Mouse (Mus musculus) activated CD4-positive, CD25-positive, alpha-beta regulatory T cell, adult 4 months (primary cell): Measurements from ENCODE around the gene Trmt1. TPM values are rescaled to one million over a fixed set of nuclear protein-coding genes. Genes with fewer than 3 reads are reported as not detected.
A peak's percentile ranks its signal among the peaks of the same experiment; 100 is the strongest.

Experiments used
- ATAC-seq: one replicate; pipeline ENCODE4 v1.8.0; 2017
- polyA plus RNA-seq, 2 experiments: library from polyadenylated mRNA; unstranded; fragments of 100-300 nt; shearing (Covaris generic); gene quantifications; one replicate each; pipeline ENCODE4 v1.2.1; 2017

The Trmt1 gene
- polyA plus RNA-seq, 2 experiments from 2014 or later: 32.6 to 49.8 TPM

GRCm38 (mm10) chr8:84693332-84693731 is 7.2 kb downstream of the Trmt1 start:
- ATAC-seq: no peak

DNA sequence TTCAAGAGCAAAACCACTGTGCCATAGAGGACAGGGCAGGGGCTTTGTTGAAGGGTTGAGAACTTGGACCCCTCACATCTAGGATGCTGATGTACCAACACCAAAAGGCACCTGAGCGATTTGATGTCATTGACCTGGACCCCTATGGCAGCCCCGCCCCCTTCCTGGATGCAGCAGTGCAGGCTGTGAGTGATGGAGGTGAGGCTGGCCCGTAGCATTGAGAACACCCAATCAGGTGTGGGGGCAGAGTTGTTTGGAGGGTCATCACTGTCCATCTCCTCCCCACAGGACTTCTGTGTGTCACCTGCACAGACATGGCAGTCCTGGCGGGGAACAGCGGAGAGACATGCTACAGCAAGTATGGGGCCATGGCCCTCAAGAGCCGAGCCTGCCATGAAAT is 9.0 kb downstream of the Trmt1 start:
- no peak for ATAC-seq

- peak; percentile 50 for ATAC-seq
Observed at GRCm38 (mm10) chr8:84697166-84698130, 11.3 kb downstream of the Trmt1 start.

GRCm38 (mm10) chr8:84698288-84698687 is 12.2 kb downstream of the Trmt1 start:
- ATAC-seq: no peak

- ATAC-seq: no peak
Observed at GRCm38 (mm10) chr8:84698929-84699401, 12.9 kb downstream of the Trmt1 start.

DNA sequence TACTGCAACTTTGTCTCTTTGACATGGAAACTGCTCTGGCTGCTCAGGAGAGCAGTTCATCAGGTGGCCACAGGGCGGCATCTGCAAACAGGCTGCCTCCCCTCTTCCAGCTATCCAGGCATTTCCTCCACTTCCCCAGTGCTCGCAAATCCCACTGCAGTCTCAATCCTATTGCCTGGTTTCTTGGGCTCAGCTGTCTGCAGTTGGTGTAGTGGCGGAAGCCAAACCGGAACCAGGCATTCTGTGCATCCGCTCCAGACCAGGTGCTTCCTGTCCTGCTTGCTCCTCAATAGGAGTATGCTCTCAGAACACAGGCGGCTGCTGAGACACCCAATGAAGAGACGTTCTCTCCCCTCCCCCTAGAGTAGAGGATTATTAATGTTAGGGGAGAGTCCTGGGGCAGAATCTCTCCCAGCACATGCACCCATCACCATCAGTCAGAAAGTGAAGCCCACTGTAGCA is 13.8 kb downstream of the Trmt1 start:
- ATAC-seq: peak; percentile 25

DNA sequence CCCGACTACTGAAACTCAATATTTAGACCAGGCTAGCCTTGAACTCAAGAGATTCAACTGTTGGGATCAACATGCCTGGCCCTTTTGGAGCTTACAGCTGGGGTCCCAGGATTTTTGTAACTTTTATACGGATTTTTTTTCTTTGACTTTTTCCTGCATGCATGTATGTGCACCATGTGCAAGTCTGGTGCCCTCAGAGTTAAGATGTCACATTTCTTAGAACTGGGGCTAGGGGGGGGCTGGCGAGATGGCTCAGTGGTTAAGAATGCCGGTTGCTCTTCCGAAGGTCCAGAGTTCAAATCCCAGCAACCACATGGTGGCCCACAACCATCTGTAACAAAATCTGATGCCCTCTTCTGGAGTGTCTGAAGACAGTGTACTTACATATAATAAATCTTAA is 14.4 kb downstream of the Trmt1 start:
- ATAC-seq: no peak

DNA sequence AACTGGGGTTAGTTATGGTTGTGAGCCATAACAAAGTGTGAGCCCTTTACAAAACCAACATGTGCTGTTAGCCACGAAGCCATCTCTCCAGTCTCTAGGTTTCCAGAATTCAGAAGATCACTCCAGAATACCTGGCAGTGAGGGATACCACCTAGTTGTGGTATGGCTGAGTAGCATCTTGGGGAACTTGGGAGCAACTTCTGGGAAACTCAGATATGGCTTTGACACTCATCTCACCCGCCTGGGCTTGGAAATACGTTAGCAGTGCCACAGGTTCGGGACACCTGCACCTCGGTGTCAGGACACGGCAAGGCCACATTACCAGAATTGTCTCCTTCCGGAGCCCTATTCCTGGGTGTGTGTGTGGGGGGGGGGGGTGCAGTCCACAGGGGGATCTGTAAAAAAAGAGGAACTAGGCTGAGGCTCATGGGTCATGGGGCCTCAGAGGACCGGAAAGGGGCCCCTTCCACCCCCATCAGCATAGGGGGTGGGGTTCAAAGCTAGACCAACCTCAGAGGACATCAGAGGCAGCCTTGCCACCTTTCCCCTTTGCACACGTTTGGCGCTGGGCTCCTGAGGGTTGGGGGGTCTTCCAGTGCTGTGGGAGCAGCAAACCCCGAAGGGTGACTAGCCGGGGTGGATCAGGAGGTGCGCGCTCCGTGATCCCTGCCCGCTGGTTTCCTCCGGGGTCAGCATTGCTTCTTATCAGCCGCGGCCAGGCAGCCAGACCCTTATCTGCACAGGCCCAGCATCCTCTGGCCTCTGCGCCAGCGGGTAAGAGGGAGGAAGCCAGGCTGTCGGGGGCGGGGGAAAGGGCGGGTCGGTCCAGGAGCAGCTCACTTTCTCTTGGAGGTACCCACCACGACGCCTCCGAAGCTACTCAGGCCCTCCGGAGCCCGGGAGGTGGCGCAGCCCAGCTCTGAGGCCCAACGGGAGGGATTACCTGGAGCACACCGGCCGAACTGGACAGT is 15.1 kb downstream of the Trmt1 start, which contains the start of gene Lyl1:
Gene Lyl1, plus strand, starts transcription at position 517 of the 971 bp plus-strand sequence.
- no peak for ATAC-seq

DNA sequence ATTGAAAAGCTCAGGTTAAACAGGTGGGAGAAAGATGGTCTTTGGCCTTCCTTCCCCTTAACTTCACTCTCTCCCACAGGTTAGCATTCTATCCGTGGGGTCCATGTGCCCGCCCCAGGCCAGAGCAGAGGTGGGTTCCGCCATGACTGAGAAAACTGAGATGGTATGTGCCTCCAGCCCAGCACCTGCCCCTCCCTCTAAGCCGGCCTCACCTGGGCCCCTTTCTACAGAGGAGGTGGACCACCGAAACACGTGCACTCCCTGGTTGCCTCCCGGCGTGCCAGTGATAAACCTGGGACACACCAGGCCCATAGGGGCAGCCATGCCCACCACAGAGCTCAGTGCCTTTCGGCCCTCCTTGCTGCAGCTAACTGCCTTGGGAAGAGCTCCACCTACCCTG is 16.5 kb downstream of the Trmt1 start:
- no peak for ATAC-seq

DNA sequence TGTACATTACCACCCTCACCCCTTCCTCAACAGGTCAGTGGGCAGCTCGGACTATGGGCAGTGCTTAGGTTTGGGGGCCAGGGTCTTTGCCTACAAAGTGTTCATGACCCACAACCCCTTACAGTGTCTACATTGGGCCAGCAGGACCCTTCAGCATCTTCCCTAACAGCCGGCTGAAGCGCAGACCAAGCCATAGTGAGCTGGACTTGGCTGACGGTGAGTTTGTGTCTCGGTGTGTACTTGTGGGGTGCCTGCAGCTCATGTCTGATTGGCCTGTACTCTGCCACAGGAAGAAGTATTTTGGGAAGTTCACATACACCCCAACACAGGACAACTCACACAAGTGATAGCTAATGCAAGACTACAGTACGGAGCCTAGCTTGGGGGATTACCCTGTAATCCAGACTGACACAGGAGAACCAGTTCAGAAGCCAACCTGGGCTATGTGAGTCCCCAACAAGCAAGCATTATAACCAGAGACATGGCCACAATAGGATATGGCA is 16.9 kb downstream of the Trmt1 start:
- ATAC-seq: no peak

GRCm38 (mm10) chr8:84703466-84704249 is 17.6 kb downstream of the Trmt1 start:
- ATAC-seq: peak; percentile 36

GRCm38 (mm10) chr8:84704356-84704755 is 18.2 kb downstream of the Trmt1 start:
- ATAC-seq: peak; percentile 55

GRCm38 (mm10) chr8:84704867-84705831 is 19.0 kb downstream of the Trmt1 start:
- ATAC-seq: no peak

- ATAC-seq: no peak
Observed at GRCm38 (mm10) chr8:84705960-84706359, 19.9 kb downstream of the Trmt1 start.

DNA sequence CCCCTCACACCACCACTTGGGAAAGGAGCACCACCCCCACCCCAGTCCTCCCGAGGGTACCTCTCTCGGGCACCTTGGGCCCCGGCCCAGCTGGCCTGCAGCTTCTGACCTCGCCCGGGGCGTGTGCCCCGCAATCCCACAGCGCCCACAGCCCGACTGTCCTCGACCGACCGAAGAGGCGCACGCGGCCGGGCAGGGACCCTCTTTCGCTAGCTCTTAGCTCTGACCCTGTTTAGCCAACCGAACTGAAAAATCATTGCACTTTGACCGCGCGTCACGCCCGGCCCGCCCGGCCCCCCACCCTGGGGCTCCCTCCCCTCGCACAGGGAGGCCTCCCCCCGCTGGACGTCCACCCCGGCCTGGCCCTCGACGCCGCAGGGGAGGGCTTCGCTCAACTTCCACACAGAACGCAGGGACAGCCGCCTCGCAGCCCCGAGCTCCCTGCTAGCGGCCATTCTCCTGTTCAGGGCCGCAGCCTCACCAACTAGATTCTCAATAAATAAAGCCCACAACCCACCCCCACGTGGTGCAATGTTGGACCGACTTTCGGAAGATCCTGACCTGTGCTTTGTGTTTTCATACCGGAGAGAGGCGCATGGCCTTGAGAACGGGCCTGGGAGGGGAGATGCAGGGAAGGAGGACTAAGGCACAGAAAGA is 20.6 kb downstream of the Trmt1 start:
- no peak for ATAC-seq

GRCm38 (mm10) chr8:84707267-84707883 is 21.3 kb downstream of the Trmt1 start:
- no peak for ATAC-seq

DNA sequence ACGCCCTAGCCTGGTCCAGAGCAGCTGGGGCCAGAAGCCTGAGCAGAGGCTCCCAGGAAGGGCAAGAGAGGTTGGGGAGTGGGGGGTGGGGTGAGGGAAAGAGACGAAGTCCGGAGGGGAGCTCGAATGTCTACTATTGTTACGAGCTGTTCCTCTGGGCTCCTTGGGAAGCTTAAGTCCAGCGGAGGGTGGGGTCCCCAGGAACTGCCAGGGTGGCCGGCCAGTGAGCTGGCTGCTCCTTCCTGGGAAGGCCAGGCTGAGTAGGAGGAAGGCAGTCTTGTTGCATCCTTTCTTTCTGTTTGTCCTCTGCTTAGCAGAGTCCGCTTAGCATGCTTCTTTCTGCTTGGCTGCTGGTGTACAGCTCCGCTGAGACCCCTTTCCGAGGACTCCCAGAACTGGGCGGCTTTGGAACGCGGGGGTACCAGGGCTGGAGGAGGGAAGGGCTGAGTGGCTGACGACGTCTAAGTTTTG is 22.0 kb downstream of the Trmt1 start:
- no peak for ATAC-seq

DNA sequence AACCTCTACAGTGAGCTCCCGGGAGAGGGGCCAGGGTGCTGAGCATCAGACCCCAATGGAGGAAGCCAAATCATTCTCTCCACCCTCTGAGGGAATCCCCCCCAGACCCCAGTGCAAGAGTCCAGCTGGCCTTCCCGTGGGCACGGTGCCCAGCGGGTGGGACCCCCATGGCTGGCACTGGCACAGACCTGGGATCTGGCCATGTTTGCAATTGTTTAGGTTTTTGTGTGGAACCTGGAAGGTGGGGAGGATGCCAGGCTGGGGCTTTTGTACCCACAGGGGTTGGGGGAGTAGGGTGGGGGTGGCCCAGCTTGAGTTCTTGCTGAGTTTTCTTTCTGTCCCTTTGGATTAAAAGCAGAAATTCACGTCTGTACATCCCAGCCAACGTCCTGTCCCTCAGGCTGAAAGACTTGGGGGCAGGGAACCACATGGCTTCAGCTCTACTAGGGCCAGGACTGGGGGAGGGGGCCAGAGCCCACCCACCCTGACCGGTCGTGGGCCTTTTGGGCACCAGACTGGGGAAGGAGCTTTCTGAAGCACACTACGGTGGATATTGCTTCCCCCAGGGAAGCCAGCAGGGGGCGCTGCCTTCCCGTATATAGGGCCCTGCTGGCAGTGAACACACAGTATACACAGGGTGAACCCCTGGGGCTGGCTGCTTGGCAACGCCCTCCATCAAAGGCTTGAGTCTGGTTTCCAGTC is 22.8 kb downstream of the Trmt1 start:
- ATAC-seq: peak; percentile 59

DNA sequence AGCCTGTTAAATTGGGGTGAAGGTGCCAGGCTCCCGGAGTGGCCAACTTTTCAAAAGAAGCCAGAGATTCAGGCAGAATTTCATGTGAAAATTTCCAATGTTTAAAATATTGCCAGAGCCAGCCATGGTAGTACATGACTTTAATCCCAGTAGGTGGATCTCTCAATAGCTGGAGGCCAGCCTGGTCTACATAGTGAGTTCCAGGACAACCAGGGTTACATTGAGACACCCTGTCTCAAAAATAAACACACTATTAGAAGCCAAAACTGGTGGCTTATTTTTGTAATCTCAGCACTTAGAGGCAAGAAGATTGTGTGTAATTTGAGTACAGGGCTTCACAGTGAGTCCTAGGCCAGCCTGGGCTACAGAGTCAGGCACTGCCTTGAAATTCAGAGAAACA is 23.8 kb downstream of the Trmt1 start:
- ATAC-seq: no peak
